Mouse (Mus musculus) neural tube, embryonic 12.5 days (tissue): Measurements from ENCODE around the gene Mdh2. TPM values are rescaled to one million over a fixed set of nuclear protein-coding genes. Genes with fewer than 3 reads are reported as not detected.

Experiments used
- ATAC-seq: fragments of 200-750 bp; cut with Nextera tagmentation; 2 replicates; pipeline ENCODE4 v1.8.0; 2017; ENCODE audit warnings: low read depth, mild to moderate bottlenecking, moderate TSS enrichment, moderate library complexity; ENCODE audit not compliant: low FRiP score
- H3K27ac ChIP-seq: fragments of 300-500 bp; sonication (generic); 2 replicates; pipeline ENCODE4 v1.5.1; 2016
- H3K27me3 ChIP-seq: fragments of 300-500 bp; sonication (generic); replicated peaks from 2 replicates; pipeline ENCODE4 v1.6.1; 2016; ENCODE audit warnings: mild to moderate bottlenecking
- H3K36me3 ChIP-seq: fragments of 300-500 bp; sonication (generic); 2 replicates; pipeline ENCODE4 v1.6.1; 2016; ENCODE audit warnings: mild to moderate bottlenecking
- H3K4me1 ChIP-seq: fragments of 300-500 bp; sonication (generic); 2 replicates; pipeline ENCODE4 v1.6.1; 2016
- H3K4me2 ChIP-seq: fragments of 300-500 bp; sonication (generic); replicated peaks from 2 replicates; pipeline ENCODE4 v1.6.1; 2016; ENCODE audit warnings: mild to moderate bottlenecking
- H3K4me3 ChIP-seq: fragments of 300-500 bp; sonication (generic); 2 replicates; pipeline ENCODE4 v1.5.1; 2016
- H3K9ac ChIP-seq: fragments of 300-500 bp; sonication (generic); 2 replicates; pipeline ENCODE4 v1.6.1; 2016; ENCODE audit warnings: mild to moderate bottlenecking
- H3K9me3 ChIP-seq: fragments of 300-500 bp; sonication (generic); 2 replicates; pipeline ENCODE4 v1.6.1; 2016; ENCODE audit warnings: mild to moderate bottlenecking
- WGBS: fragments of 180-500 bp; shearing (Covaris S2); methylation state at CpG from one replicate; pipeline ENCODE4 v1.1.7; 2016; 5-methylcytosine and 5-hydroxymethylcytosine counted together
- polyA plus RNA-seq: library from polyadenylated mRNA; unstranded; fragments of >200 nt; fragmentation: Nextera tagmentation; extraction: Ambion mirVana; gene quantifications from 2 replicates; pipeline ENCODE4 v1.2.1, GENCODE M21; 2016

The Mdh2 gene
- polyA plus RNA-seq, 1 experiment from 2014 or later: 606 TPM

- Histone ChIP-seq H3K9me3 (peaks cover 9% of the 10 kb centered on the region; the same call in 1 of the 2 replicates), H3K4me1 (peaks cover 14% of the 10 kb centered on the region), H3K36me3 (peaks cover 20% of the 10 kb centered on the region), H3K27ac (no peak overlapping the region), H3K9ac (peak overlapping the region; percentile 84), H3K4me2 (peak overlapping the region; percentile 96), H3K27me3 (no peaks in the 10 kb centered on the region), H3K4me3 (peak overlapping the region; percentile 85)
- peak; percentile 59; the same call in 1 of the 2 replicates for ATAC-seq
- 23% methylated on average over 18 of the region's 18 CpGs for WGBS
Measured at GRCm38 (mm10) chr5:135742941-135743740, 35.1 kb upstream of the Mdh2 start.

GRCm38 (mm10) chr5:135743741-135744609, 34.3 kb upstream of the Mdh2 start, which contains the start of gene Tmem120a:
Tmem120a (minus strand) TSS chr5:135744448.
- H3K9ac ChIP-seq: peak within 1 kb of the TSS; percentile 84
- peaks cover 14% of the 10 kb centered on the region for H3K4me1 ChIP-seq
- peak; percentile 94 for ATAC-seq
- under 1% methylated on average over 60 of the region's 60 CpGs for WGBS
- no peak within 1 kb of the TSS for H3K27ac ChIP-seq
- no peaks in the 10 kb centered on the region for H3K27me3 ChIP-seq
- H3K36me3 ChIP-seq: peaks cover 18% of the 10 kb centered on the region
- peak within 1 kb of the TSS; percentile 85 for H3K4me3 ChIP-seq
- peak within 1 kb of the TSS; percentile 96 for H3K4me2 ChIP-seq
- H3K9me3 ChIP-seq: peaks cover 16% of the 10 kb centered on the region; the same call in 1 of the 2 replicates

DNA sequence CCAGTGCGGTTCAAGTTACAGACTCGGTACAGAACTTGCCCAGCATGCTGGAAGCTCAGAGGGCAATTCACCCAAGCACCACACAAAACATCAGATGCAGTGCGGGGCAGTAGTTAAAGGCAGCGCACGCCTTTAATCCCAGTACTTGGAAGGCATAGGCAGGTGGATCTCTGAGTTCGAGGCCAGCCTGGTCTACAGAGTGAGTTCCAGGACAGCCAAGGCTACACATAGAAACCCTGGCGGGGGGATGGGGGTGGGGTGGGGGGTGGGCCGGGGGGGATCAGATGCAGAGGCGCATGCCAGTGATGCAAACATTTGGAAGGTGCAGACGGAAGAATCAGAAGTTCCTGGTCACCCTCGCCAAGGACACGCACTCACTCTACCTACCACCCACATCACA, 33.5 kb upstream of the Mdh2 start:
- H3K36me3 ChIP-seq: peaks cover 18% of the 10 kb centered on the region
- no peak overlapping the region for H3K27ac ChIP-seq
- H3K4me2 ChIP-seq: peak overlapping the region; percentile 96
- 0 out of 2 replicates have a peak overlapping the region, but pooled peaks have one; percentile 85 for H3K4me3 ChIP-seq
- peaks cover 17% of the 10 kb centered on the region; the same call in 1 of the 2 replicates for H3K9me3 ChIP-seq
- no peaks in the 10 kb centered on the region for H3K27me3 ChIP-seq
- ATAC-seq: no peak
- H3K9ac ChIP-seq: no peak overlapping the region
- 26% methylated on average over 12 of the region's 12 CpGs for WGBS
- H3K4me1 ChIP-seq: peaks cover 14% of the 10 kb centered on the region

GRCm38 (mm10) chr5:135751041-135751440, 27.2 kb upstream of the Mdh2 start:
- WGBS: 84% methylated on average over 1 of the region's 1 CpGs
- H3K9me3 ChIP-seq: peaks cover 17% of the 10 kb centered on the region; the same call in 1 of the 2 replicates

GRCm38 (mm10) chr5:135751595-135751994, 26.7 kb upstream of the Mdh2 start:
- no peak for ATAC-seq
- no peak overlapping the region for H3K9ac ChIP-seq
- no peaks in the 10 kb centered on the region for H3K36me3 ChIP-seq
- no peaks in the 10 kb centered on the region for H3K27me3 ChIP-seq
- WGBS: 80% methylated on average over 2 of the region's 2 CpGs
- no peaks in the 10 kb centered on the region for H3K4me1 ChIP-seq
- no peak overlapping the region for H3K27ac ChIP-seq
- no peak overlapping the region for H3K4me2 ChIP-seq
- H3K9me3 ChIP-seq: peaks cover 17% of the 10 kb centered on the region; the same call in 1 of the 2 replicates
- no peak overlapping the region for H3K4me3 ChIP-seq

More at GRCm38 (mm10) chr5:135751041-135751440, 27.2 kb upstream of the Mdh2 start:
- H3K27me3 ChIP-seq: no peaks in the 10 kb centered on the region
- no peak for ATAC-seq
- H3K4me2 ChIP-seq: no peak overlapping the region
- no peaks in the 10 kb centered on the region for H3K36me3 ChIP-seq
- H3K27ac ChIP-seq: no peak overlapping the region
- H3K4me3 ChIP-seq: no peak overlapping the region
- H3K9ac ChIP-seq: no peak overlapping the region
- H3K4me1 ChIP-seq: no peaks in the 10 kb centered on the region

DNA sequence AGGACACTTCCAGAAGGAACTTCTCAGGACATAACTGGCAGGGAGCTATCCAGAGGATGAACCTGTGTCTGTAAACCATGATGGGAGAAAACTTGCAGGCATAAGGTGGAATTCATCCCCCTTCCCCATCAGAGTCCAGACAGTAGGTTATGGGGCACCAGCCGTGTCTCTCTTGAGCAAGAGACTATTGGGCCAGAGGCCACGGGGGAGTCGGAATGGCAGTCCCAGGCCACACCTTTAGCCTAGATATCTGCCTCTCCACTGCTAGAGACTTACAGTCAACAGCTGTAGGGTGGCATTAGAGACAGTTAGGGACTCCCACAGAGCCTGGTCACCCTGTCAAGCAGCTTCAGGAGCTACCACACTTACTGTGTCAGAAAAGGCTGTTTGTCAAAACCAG, 16.4 kb upstream of the Mdh2 start:
- no peak for ATAC-seq
- H3K27ac ChIP-seq: no peak overlapping the region
- no peaks in the 10 kb centered on the region for H3K27me3 ChIP-seq
- WGBS: 72% methylated on average over 3 of the region's 3 CpGs
- no peaks in the 10 kb centered on the region for H3K9me3 ChIP-seq
- H3K4me3 ChIP-seq: no peak overlapping the region
- no peaks in the 10 kb centered on the region for H3K36me3 ChIP-seq
- H3K4me1 ChIP-seq: no peaks in the 10 kb centered on the region
- H3K4me2 ChIP-seq: no peak overlapping the region
- H3K9ac ChIP-seq: no peak overlapping the region

GRCm38 (mm10) chr5:135763526-135763925, 14.8 kb upstream of the Mdh2 start:
- Histone ChIP-seq H3K4me3 (no peak overlapping the region), H3K4me1 (no peaks in the 10 kb centered on the region), H3K9me3 (no peaks in the 10 kb centered on the region), H3K36me3 (no peaks in the 10 kb centered on the region), H3K27ac (no peak overlapping the region), H3K27me3 (no peaks in the 10 kb centered on the region), H3K9ac (no peak overlapping the region), H3K4me2 (no peak overlapping the region)
- 4% methylated on average over 7 of the region's 7 CpGs for WGBS
- ATAC-seq: no peak

DNA sequence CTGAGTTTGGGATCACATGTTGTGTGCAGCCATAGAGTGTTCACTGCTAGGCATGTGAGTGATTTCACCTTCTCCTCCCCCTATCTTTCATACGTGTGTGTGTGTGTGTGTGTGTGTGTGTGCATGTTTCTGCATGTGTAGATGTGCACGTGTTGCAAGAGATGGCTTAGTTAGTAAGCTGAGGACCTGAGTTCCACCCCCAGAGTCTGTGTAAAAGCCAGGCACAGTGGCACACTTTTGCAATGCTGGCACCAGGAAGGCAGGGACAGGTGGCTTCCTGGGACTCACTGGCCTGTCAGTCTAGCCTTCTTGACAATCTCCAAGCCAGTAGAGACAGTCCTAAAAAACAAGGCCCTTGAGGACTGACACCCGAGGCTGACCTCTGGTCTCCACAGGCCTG, 13.3 kb upstream of the Mdh2 start:
- Histone ChIP-seq H3K4me2 (no peak overlapping the region), H3K36me3 (no peaks in the 10 kb centered on the region), H3K4me1 (no peaks in the 10 kb centered on the region), H3K27ac (no peak overlapping the region), H3K27me3 (no peaks in the 10 kb centered on the region), H3K4me3 (no peak overlapping the region), H3K9ac (no peak overlapping the region), H3K9me3 (no peaks in the 10 kb centered on the region)
- no peak for ATAC-seq
- 68% methylated on average over 3 of the region's 3 CpGs for WGBS

DNA sequence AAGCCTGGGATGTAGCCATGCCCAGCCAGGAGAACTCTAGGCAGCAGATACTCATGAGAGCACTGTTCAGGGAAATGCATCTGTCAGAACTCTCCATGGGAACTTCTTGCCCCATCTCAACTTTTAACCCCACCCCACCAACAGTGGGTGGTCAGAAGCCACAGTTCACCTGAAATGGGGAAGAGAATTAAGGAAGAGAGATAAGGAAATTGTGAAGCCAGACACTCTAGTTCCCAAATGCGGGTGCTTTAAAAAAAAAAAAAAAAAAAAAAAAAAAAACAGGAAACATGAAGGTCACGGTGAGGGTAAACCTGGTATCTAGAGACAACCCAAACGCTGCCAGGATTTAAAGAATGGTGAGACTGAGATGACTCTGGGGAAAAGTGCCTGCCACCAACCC, 5.8 kb upstream of the Mdh2 start:
- 78% methylated on average over 3 of the region's 3 CpGs for WGBS
- H3K4me2 ChIP-seq: no peak overlapping the region
- 0 out of 2 replicates have a peak, but pooled peaks cover 2% of the 10 kb centered on the region for H3K4me1 ChIP-seq
- no peak overlapping the region for H3K9ac ChIP-seq
- no peak overlapping the region for H3K4me3 ChIP-seq
- H3K27me3 ChIP-seq: no peaks in the 10 kb centered on the region
- H3K27ac ChIP-seq: no peak overlapping the region
- H3K36me3 ChIP-seq: no peaks in the 10 kb centered on the region
- H3K9me3 ChIP-seq: no peaks in the 10 kb centered on the region
- no peak for ATAC-seq

- ATAC-seq: no peak
- H3K9ac ChIP-seq: no peak overlapping the region
- H3K4me2 ChIP-seq: no peak overlapping the region
- no peak overlapping the region for H3K27ac ChIP-seq
- H3K4me1 ChIP-seq: peaks cover 22% of the 10 kb centered on the region
- 92% methylated on average over 4 of the region's 4 CpGs for WGBS
- no peak overlapping the region for H3K4me3 ChIP-seq
- H3K36me3 ChIP-seq: peaks cover 2% of the 10 kb centered on the region; the same call in 1 of the 2 replicates
- H3K9me3 ChIP-seq: no peaks in the 10 kb centered on the region
- no peaks in the 10 kb centered on the region for H3K27me3 ChIP-seq
Measured at GRCm38 (mm10) chr5:135776546-135776945, 1.7 kb upstream of the Mdh2 start.

DNA sequence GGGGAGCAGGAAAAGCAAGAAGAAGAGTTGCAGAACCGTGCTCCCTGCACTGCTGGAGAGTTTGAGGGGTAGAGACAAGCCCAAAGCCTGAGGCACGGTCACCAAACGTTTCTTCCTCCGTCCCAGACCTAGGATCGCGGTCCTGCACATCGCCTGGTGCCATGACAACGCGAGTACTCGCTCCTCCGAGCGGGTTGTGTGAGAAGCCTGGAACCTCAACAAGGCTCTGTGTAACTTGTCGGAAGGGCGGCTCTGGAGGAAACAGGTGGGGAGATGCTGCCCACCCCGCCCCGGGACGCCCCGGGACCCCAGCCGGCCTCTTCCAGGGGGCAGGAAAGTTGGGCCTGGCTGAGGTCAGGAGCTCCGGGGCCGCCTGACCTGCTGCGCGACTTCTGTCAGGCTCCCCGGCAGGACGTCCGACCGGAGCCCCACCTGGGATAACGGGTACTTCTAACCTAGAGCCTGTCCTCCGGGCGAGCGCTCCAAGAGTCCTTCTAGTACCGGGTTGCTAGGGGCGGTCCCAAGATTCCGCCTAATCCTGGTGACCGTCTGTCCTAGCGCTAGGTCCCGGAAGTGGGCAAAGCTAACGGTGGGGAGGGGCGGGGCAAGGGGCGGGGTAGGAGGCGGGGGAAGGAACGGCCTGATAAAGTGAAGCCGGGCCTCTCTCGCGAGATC, 347 bp upstream of the Mdh2 start, which contains the start of gene Styxl1:
Gene Styxl1, minus strand, starts transcription at position 590 of the 675 bp plus-strand sequence.
- no peaks in the 10 kb centered on the region for H3K9me3 ChIP-seq
- peaks cover 15% of the 10 kb centered on the region for H3K36me3 ChIP-seq
- H3K9ac ChIP-seq: peak within 1 kb of the TSS; percentile 96
- peak within 1 kb of the TSS; percentile 75 for H3K27ac ChIP-seq
- H3K4me3 ChIP-seq: peak within 1 kb of the TSS; percentile 80
- no peaks in the 10 kb centered on the region for H3K27me3 ChIP-seq
- peaks cover 22% of the 10 kb centered on the region for H3K4me1 ChIP-seq
- H3K4me2 ChIP-seq: peak within 1 kb of the TSS; percentile 84
- ATAC-seq: peak; percentile 94
- WGBS: under 1% methylated on average over 45 of the region's 45 CpGs
